Mouse (Mus musculus) layer of hippocampus, postnatal 10 days (tissue): Measurements from ENCODE around the gene Tro. TPM values are rescaled to one million over a fixed set of nuclear protein-coding genes. Genes with fewer than 3 reads are reported as not detected.
A peak's percentile ranks its signal among the peaks of the same experiment; 100 is the strongest.

Experiments used
- DNase-seq, 2 experiments: peaks; one replicate each; pipeline ENCODE4 v3.0.0; 2021; ENCODE audit warnings: low spot score in 2 of 2
- long read RNA-seq: library from polyadenylated mRNA; stranded (forward); transcript quantifications from one replicate; pipeline ENCODE4 v2.0.0, GENCODE M21; 2023
- total RNA-seq, 2 experiments: library from RNA; stranded (reverse); gene quantifications; 2 replicates each; pipeline ENCODE4 v1.2.3; 2021

Tro gene
- total RNA-seq: 100 to 1,000 TPM; 146 to 159 TPM
- long read RNA-seq, full-length matches to known transcripts: 3 of 55 reads
- long read RNA-seq, partial matches to known transcripts: 10 of 55 reads
- long read RNA-seq, other reads (novel, unspliced or antisense): 42 of 55 reads

GRCm38 (mm10) chrX:150656908-150657796 lies at the start of gene Tro:
Tro (minus strand) TSS chrX:150657583.
- DNase-seq: peak; percentile 38 to 66

GRCm38 (mm10) chrX:150677505-150677904 lies 20.1 kb upstream of the Tro start:
- no peak for DNase-seq

- no peak for DNase-seq
These were observed 5.4 kb upstream of the Tro start for GRCm38 (mm10) chrX:150662809-150663208.

GRCm38 (mm10) chrX:150657797-150658118 lies 375 bp upstream of the Tro start:
- no peak for DNase-seq

GRCm38 (mm10) chrX:150656122-150656907 lies 1.1 kb downstream of the Tro start:
- DNase-seq: peak; percentile 36 to 42

GRCm38 (mm10) chrX:150636421-150636820 lies 21.0 kb downstream of the Tro start:
- no peak for DNase-seq

GRCm38 (mm10) chrX:150598882-150599281 lies 58.5 kb downstream of the Tro start:
- DNase-seq: no peak

Other genes starting within 250 kb of the Tro start
- 10 to 100 TPM; 52.7 to 55.4 TPM for gene Tmem29, start 198.4 kb downstream of the Tro start, total RNA-seq
- gene Alas2, start 110.2 kb downstream of the Tro start, total RNA-seq: 10 to 100 TPM; 10.7 to 12.4 TPM
- 1 to 10 TPM; 3.0 to 3.5 TPM for gene Pfkfb1, start 69.4 kb downstream of the Tro start, total RNA-seq
- gene Apex2, start 67.7 kb downstream of the Tro start, total RNA-seq: 10 to 100 TPM; 15.5 to 16.2 TPM
- 100 to 1,000 TPM in 1 of 2 experiments, 10 to 100 TPM in 1; 88.0 to 109 TPM for gene Maged2, start 156.8 kb upstream of the Tro start, total RNA-seq